Mouse (Mus musculus): Measurements from ENCODE around the gene Kat6b.

Gene Kat6b

DNA sequence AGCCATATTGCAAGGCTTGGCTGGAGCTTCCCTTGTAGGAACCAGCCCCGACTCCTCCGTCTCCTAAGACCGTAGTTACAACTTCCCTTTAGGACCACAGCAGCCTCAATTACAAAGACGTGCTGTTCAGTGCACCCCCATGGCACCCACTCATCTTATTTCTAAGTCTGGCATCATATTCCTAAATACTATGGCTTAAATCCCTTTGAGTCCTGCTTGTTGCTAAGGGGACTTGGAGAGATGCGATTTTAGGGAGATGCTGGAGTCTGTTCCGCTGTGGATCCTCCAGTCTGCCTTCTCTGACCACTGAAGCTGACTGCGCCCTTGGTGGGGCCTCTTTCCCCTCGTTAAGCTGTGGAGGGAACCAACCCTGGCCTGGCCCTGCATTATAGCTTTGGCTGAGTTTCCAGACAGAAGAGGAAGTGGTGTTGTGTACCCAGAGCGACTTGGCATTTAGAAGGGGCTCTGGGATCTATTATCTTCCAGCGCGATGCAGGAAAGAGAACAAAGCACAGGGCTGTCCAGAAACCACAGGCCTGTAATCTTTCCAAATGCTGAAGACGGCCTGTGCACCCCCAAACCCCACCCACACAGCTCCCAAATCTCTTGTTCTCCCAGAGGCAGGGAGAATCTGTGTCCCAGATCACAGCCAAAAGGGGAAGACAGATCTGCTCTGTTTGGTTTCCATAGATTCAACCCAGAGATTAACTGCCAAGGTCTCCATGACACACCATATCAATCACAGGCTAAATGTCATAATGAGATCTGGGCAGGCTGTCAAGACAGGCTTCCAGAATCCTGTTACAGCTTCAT is 225.7 kb downstream of the Kat6b start:
- DNase-seq (ENCODE audit: low read depth, low spot score), result no peak

DNA sequence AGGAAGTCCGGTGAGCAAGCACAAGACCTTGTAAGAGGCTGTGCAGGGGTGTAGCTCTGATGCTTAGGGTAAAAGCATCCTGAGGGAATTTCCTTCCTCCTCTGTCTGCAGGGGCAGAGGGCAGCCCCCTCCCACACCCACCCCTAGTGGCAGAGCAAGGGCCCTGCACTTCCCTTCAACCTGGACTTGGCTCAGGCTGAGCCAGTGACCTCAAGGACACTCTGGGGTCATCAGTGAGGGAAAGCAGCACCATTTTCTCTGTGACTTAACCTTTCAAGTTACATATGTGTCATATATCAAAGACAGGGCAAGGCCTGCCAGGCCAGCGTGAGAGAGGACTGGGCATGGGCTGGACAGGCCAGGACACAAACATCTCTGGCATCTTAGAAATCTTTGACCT is 228.3 kb downstream of the Kat6b start:
- DNase-seq (ENCODE audit: low read depth, low spot score), result no peak

DNA sequence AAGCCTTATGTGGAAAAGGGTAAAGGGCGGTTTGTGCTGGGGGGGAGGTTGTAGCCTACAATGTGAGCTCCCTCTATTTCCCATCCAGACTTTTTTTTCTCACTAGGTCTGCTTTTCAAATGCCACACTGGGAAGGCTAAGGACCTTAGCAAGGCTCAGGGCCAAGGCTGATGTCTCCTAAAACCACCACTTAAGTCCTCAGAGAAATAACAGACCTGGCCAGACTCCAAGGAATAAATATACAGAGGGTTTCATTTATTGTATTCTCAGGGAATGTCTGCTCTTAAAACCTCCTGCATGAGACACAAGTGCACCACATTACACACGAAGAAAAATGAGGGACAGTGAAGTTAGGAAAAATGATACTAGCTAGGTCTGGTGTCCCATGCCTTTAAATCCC is 230.0 kb downstream of the Kat6b start:
- DNase-seq (ENCODE audit: low read depth, low spot score), result no peak

DNA sequence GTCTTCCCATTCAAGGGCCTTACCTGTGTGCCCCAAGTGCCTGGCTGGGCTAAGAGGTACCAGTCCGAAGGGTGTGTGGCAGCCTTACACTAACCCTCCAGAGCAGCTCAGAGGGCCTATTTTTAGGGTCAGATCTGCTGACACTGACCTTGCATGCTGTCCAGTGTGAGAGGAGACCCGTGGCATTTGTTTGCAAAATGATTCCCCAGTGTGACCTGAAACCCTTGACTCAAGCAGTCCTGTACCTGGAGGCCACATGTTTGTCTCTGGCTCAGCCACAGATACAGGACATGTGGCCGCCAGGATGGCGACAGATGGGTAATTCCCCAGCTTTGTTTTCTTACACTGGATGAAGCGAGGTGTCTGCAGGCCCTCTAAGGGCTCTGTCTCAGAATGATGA is 233.3 kb downstream of the Kat6b start, which contains the start of gene Dupd1:
Gene Dupd1 (minus strand): TSS at position 91 of the 400 bp plus-strand sequence.
- DNase-seq (ENCODE audit: low read depth, low spot score), result no peak

DNA sequence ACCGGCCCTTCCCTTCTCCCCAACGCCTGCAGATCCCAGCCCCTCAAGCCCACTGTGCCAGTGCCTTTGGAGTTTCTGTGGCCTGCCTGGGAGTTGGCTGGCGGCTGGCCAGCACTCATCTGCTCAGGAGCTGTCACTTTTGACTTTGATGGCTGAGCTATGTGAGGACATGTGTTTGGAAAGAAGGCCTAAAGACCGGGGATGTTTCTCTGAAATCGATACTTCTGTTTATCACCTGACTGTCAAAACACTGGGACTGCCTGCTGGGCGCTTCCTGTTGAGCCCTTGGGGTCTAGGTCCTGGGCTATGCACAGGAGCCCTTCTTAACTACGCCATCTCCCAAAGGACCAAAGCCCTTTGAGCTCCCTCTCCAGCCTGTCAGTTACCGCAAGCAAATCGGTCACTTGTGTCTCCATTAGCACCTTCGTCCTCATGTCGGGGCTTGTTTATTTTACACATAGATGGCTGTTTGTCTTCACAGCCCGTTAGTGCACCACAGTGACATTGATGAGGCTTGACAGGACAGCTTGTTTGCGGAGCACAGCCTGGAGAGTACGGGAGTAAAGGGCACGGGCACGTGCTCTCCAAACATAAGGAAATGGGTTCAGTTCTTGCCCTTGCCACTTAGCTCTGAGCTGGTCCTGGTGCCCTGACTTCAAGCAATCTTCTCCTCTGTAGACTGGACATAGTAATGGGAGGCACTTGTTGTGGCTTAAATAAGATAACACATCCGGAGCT is 238.6 kb downstream of the Kat6b start:
- DNase-seq (ENCODE audit: low read depth, low spot score), result no peak

DNA sequence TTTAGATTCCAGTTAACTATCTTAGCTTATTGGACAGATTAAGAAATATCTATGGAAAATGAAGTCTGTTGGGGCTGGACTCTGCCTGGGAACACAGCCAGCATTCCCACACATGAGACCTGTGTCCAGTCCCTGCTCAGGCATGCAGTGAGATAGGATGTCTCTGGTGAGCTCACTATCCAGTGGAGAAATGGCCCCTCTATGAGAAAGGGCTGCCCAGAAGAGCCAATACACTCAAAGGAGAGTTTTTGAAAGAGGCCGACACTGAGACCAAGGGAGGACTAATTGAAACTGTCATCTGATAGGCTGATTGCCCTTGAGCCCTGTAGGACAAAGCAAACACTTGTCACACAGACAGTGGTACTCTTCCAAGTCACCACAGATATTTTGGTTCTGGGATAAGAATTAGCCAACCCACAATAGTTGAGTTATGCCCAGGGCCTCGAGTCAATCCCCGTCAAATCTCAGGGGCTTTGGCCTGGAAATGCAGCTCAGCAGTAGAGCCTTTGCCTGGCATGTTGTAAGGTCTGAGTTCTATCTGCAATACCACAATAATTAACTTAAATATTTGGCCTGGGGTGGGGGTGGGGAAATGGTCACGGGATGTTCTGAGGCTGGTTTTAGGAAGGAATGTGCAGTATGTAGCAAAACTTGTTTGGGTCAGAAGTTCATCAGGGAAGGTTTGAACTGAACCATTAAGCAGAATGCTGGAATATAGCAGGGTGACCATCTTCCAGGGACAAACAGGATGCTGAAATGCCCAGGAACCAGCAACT is 239.4 kb downstream of the Kat6b start:
- no peak for DNase-seq (ENCODE audit: low read depth, low spot score)

Data from A20 (cell line).